Mouse (Mus musculus) urinary bladder, postnatal 25 days (tissue): Measurements from ENCODE around the gene Map3k21.

Experiments
- DNase-seq: peaks from one replicate; pipeline ENCODE4 v3.0.0; 2022; ENCODE audit warnings: low spot score

The Map3k21 gene

GRCm38 (mm10) chr8:125971336-125971735 lies 61.1 kb downstream of the Map3k21 start:
- no peak for DNase-seq

- DNase-seq: no peak
These were observed 65.7 kb downstream of the Map3k21 start for GRCm38 (mm10) chr8:125975981-125976380.

- DNase-seq: no peak
These were observed 70.6 kb downstream of the Map3k21 start for GRCm38 (mm10) chr8:125980826-125981225.

GRCm38 (mm10) chr8:125983515-125983914 lies 73.3 kb downstream of the Map3k21 start:
- DNase-seq: no peak

GRCm38 (mm10) chr8:125984140-125984539 lies 73.9 kb downstream of the Map3k21 start:
- no peak for DNase-seq

GRCm38 (mm10) chr8:125985364-125985763 lies 75.1 kb downstream of the Map3k21 start:
- no peak for DNase-seq

GRCm38 (mm10) chr8:125986999-125987589 lies 76.8 kb downstream of the Map3k21 start:
- no peak for DNase-seq

GRCm38 (mm10) chr8:125987996-125988395 lies 77.7 kb downstream of the Map3k21 start:
- no peak for DNase-seq

GRCm38 (mm10) chr8:125993636-125994035 lies 83.4 kb downstream of the Map3k21 start:
- no peak for DNase-seq

- DNase-seq: peak; percentile 63
These were observed 85.1 kb downstream of the Map3k21 start, which contains the start of gene Kcnk1 for GRCm38 (mm10) chr8:125995101-125995986. Gene Kcnk1, plus strand, starts transcription at chr8:125995170.

GRCm38 (mm10) chr8:125996031-125996839 lies 86.0 kb downstream of the Map3k21 start:
- peak; percentile 19 for DNase-seq

- DNase-seq: no peak
These were observed 86.7 kb downstream of the Map3k21 start for GRCm38 (mm10) chr8:125996980-125997379.
